Mouse (Mus musculus) bone marrow, adult 2 months (tissue): ENCODE measurements around the gene Ing4. TPM values are rescaled to one million over a fixed set of nuclear protein-coding genes. Genes with fewer than 3 reads are reported as not detected.

Experiments used
- H3K27ac ChIP-seq: fragments of 200-500 bp; 2 replicates; pipeline ENCODE4 v1.5.1; 2012; ENCODE audit warnings: low read depth, mild to moderate bottlenecking, control low read depth, inconsistent platforms, low read length; ENCODE audit not compliant: control insufficient read depth, poor library complexity, insufficient read depth
- H3K4me1 ChIP-seq: fragments of 200-500 bp; 2 replicates; pipeline ENCODE4 v1.6.1; 2011; ENCODE audit warnings: low read length; ENCODE audit not compliant: control insufficient read depth, insufficient read depth
- H3K4me3 ChIP-seq: fragments of 200-500 bp; replicated peaks from 2 replicates; pipeline ENCODE3; 2011; ENCODE audit warnings: mild to moderate bottlenecking, low read depth, low read length, control low read depth; ENCODE audit not compliant: control insufficient read depth
- CTCF ChIP-seq: fragments of 200-500 bp; IDR thresholded peaks from 2 replicates; pipeline ENCODE4 v1.5.1; 2011; ENCODE audit warnings: low read length, control low read depth; ENCODE audit not compliant: control insufficient read depth, insufficient read depth
- POLR2A ChIP-seq: fragments of 200-500 bp; IDR thresholded peaks from 2 replicates; pipeline ENCODE4 v1.6.1; 2011; ENCODE audit warnings: low read depth, mild to moderate bottlenecking, control low read depth, low read length, borderline replicate concordance; ENCODE audit not compliant: control insufficient read depth
- WGBS: fragments of 180-500 bp; shearing (Covaris S2); methylation state at CpG from one replicate; pipeline ENCODE4 v1.1.7; 2018; 5-methylcytosine and 5-hydroxymethylcytosine counted together
- polyA plus RNA-seq: library from polyadenylated mRNA; stranded (reverse); fragments of >200 nt; gene quantifications from 2 replicates; pipeline ENCODE4 v1.2.4, GENCODE M21; 2011; ENCODE audit warnings: low replicate concordance; ENCODE audit not compliant: missing spikeins, insufficient read depth, insufficient read length

Ing4 gene
- polyA plus RNA-seq, 1 experiment: 42.0 TPM

DNA sequence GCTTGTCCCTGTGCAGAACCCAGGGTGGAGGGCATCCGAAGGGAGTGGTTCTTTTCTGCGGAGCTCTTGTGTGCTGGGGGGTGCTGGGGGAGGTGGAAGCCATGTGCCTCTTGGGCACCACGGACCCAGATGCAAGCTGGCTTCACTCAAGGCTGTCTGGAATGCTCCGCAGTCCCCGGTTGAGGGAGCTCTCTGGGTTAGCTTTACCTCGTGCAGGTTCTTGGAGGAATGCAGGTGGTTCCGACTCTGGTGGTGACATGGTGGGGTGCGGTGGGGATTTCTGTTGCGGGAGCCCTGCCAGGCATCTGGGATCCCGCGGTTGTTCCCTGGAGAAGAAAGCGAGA lies 57.8 kb downstream of the Ing4 start:
- TF ChIP-seq POLR2A (no peak), CTCF (no peak)
- peaks cover 2% of the 10 kb centered on the region; the same call in 1 of the 2 replicates for H3K4me1 ChIP-seq
- WGBS: under 1% methylated on average over 12 of the region's 12 CpGs

DNA sequence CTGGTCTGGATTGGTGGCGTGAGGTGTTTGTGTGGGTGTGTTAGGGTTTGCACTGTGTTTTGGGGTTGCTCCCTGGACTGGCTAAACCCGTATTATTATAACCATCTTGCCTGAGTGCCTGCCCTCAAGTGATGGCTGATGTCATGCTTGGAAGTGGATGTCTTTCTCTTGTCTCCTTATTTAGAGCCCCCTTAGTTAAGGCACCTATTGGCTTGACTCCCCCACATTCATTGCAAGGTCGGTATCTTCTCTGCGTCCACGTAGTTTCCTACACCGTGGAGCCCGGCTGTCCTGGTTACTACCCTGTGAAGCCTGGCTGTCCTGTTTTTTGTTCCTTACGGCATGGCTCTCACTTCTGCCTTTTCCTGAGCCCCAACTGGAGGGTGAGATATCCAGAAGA lies 58.4 kb downstream of the Ing4 start:
- Histone ChIP-seq H3K4me1 (peaks cover 2% of the 10 kb centered on the region; the same call in 1 of the 2 replicates), H3K4me3 (peak overlapping the region; percentile 52), H3K27ac (no peak overlapping the region)
- WGBS: 29% methylated on average over 8 of the region's 8 CpGs
- TF ChIP-seq POLR2A (no peak), CTCF (no peak)

More for the DNA sequence above, 57.8 kb downstream of the Ing4 start:
- H3K27ac ChIP-seq: peak overlapping the region; percentile 96
- peak overlapping the region; percentile 96 for H3K4me3 ChIP-seq

DNA sequence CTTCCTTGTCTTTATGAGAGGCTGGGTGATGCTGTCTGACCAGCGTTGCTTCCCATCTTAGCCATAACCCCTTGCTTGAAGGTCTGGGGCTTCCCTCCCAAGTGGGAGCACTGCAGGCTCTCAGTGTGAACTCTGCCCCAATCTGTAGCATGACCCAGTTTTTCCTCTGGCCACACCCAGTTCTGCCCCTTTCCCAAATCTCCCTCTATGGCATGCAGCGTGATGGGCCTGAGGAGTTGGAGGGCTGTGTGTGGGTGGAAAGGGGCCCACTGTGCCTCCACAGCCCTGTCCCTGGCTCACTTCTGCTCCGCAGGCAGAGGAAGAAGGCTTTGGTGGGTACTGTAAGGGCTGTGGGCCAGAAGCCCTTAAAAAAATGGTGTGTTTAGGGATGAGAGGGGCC lies 59.0 kb downstream of the Ing4 start:
- Histone ChIP-seq H3K4me3 (no peak overlapping the region), H3K27ac (peak overlapping the region; percentile 42), H3K4me1 (peaks cover 2% of the 10 kb centered on the region; the same call in 1 of the 2 replicates)
- no peak for TF ChIP-seq CTCF
- TF ChIP-seq POLR2A: no peak
- 39% methylated on average over 3 of the region's 3 CpGs for WGBS

Other genes with a start within 250 kb of the Ing4 start
- 4.9 and 7.3 TPM in 2 replicates for gene Spsb2, start 231.1 kb upstream of the Ing4 start, polyA plus RNA-seq
- gene Tpi1, start 225.5 kb upstream of the Ing4 start, polyA plus RNA-seq: 97.5 and 152 TPM in 2 replicates
- 44.1 and 53.9 TPM in 2 replicates for gene Usp5, start 210.3 kb upstream of the Ing4 start, polyA plus RNA-seq
- gene Cdca3, start 210.2 kb upstream of the Ing4 start, polyA plus RNA-seq: 131 and 148 TPM in 2 replicates
- gene Gnb3, start 199.5 kb upstream of the Ing4 start, polyA plus RNA-seq: 3.3 TPM in 1 of 2 replicates, not detected in the other
- gene P3h3, start 182.0 kb upstream of the Ing4 start, polyA plus RNA-seq: 0.59 and 2.7 TPM in 2 replicates
- 0.56 and 2.4 TPM in 2 replicates for gene Gpr162, start 175.8 kb upstream of the Ing4 start, polyA plus RNA-seq
- gene Cd4, start 151.5 kb upstream of the Ing4 start, polyA plus RNA-seq: 3.5 and 3.6 TPM in 2 replicates
- 2.9 and 7.6 TPM in 2 replicates for gene Lag3, start 128.1 kb upstream of the Ing4 start, polyA plus RNA-seq
- gene Ptms, start 119.7 kb upstream of the Ing4 start, polyA plus RNA-seq: 157 and 192 TPM in 2 replicates
- 45.8 and 74.0 TPM in 2 replicates for gene Mlf2, start 108.4 kb upstream of the Ing4 start, polyA plus RNA-seq
- gene Cops7a, start 74.2 kb upstream of the Ing4 start, polyA plus RNA-seq: 18.1 and 33.0 TPM in 2 replicates
- gene Pianp, start 43.1 kb upstream of the Ing4 start, polyA plus RNA-seq: 3.4 TPM in 1 of 2 replicates, not detected in the other
- gene Zfp384, start 30.6 kb upstream of the Ing4 start, polyA plus RNA-seq: 26.2 and 46.0 TPM in 2 replicates
- 24.3 and 45.9 TPM in 2 replicates for gene Acrbp, start 9.9 kb downstream of the Ing4 start, polyA plus RNA-seq
- gene Lpar5, start 28.2 kb downstream of the Ing4 start, polyA plus RNA-seq: not detected in 2 replicates
- 66.8 and 106 TPM in 2 replicates for gene Chd4, start 56.2 kb downstream of the Ing4 start, polyA plus RNA-seq
- 12.5 and 25.7 TPM in 2 replicates for gene Nop2, start 92.1 kb downstream of the Ing4 start, polyA plus RNA-seq
- gene Iffo1, start 105.5 kb downstream of the Ing4 start, polyA plus RNA-seq: 21.0 and 39.0 TPM in 2 replicates
- gene Gapdh, start 126.7 kb downstream of the Ing4 start, polyA plus RNA-seq: 40.4 and 98.2 TPM in 2 replicates
- gene Ncapd2, start 151.9 kb downstream of the Ing4 start, polyA plus RNA-seq: 314 and 361 TPM in 2 replicates
- gene Mrpl51, start 152.0 kb downstream of the Ing4 start, polyA plus RNA-seq: 153 and 193 TPM in 2 replicates
- 11.3 and 32.6 TPM in 2 replicates for gene Vamp1, start 175.8 kb downstream of the Ing4 start, polyA plus RNA-seq
- 4.1 and 6.2 TPM in 2 replicates for gene Tapbpl, start 192.1 kb downstream of the Ing4 start, polyA plus RNA-seq
- gene Cd27, start 197.2 kb downstream of the Ing4 start, polyA plus RNA-seq: 7.0 and 10.7 TPM in 2 replicates
- gene Tuba3a, start 246.3 kb downstream of the Ing4 start, polyA plus RNA-seq: not detected in 2 replicates